Mouse (Mus musculus) heart, embryonic 14.5 days (tissue): Measurements from ENCODE around the gene Cpt1a. TPM values are rescaled to one million over a fixed set of nuclear protein-coding genes. Genes with fewer than 3 reads are reported as not detected.

Source experiments
- ATAC-seq: fragments of 200-750 bp; cut with Nextera tagmentation; 2 replicates; pipeline ENCODE4 v1.8.0; 2017; ENCODE audit warnings: low read depth, moderate TSS enrichment; ENCODE audit not compliant: insufficient number of reproducible peaks, insufficient read depth, low FRiP score
- H3K27ac ChIP-seq, 2 experiments: fragments of 200-500 bp in 1 of 2; fragments of 300-500 bp in 1 of 2; sonication (generic) in 1 of 2; replicated peaks in 1 of 2; 2 replicates each; pipeline ENCODE4 v1.5.1; 2012 to 2014; ENCODE audit warnings: low read depth in 2 of 2, low read length in 2 of 2, control low read depth in 1 of 2, mild to moderate bottlenecking in 1 of 2, mixed read lengths in 1 of 2; ENCODE audit not compliant: control insufficient read depth in 1 of 2, insufficient read depth in 1 of 2
- H3K27me3 ChIP-seq: fragments of 300-500 bp; sonication (generic); 2 replicates; pipeline ENCODE4 v1.6.1; 2014; ENCODE audit warnings: mild to moderate bottlenecking, low read length, control low read depth; ENCODE audit not compliant: control insufficient read depth, insufficient read depth
- H3K36me3 ChIP-seq: fragments of 300-500 bp; sonication (generic); 2 replicates; pipeline ENCODE4 v1.6.1; 2014; ENCODE audit warnings: mild to moderate bottlenecking, control low read depth, low read length, mixed read lengths; ENCODE audit not compliant: control insufficient read depth, insufficient read depth
- H3K4me1 ChIP-seq, 2 experiments: fragments of 200-500 bp in 1 of 2; fragments of 300-500 bp in 1 of 2; sonication (generic) in 1 of 2; 2 replicates each; pipeline ENCODE4 v1.6.1; 2012 to 2014; ENCODE audit warnings: low read length in 2 of 2, control low read depth in 1 of 2, mixed read lengths in 1 of 2; ENCODE audit not compliant: control insufficient read depth in 2 of 2, insufficient read depth in 2 of 2
- H3K4me2 ChIP-seq: fragments of 300-500 bp; sonication (generic); 2 replicates; pipeline ENCODE4 v1.6.1; 2014; ENCODE audit warnings: mild to moderate bottlenecking, low read length
- H3K4me3 ChIP-seq, 2 experiments: fragments of 200-500 bp in 1 of 2; fragments of 300-500 bp in 1 of 2; sonication (generic) in 1 of 2; 2 replicates each; pipeline ENCODE4 v1.5.1; 2012 to 2014; ENCODE audit warnings: low read length in 2 of 2, mild to moderate bottlenecking in 2 of 2, control low read depth in 1 of 2, low read depth in 1 of 2, moderate library complexity in 1 of 2; ENCODE audit not compliant: control insufficient read depth in 1 of 2, insufficient read depth in 1 of 2
- H3K9ac ChIP-seq: fragments of 300-500 bp; sonication (generic); 2 replicates; pipeline ENCODE4 v1.6.1; 2014; ENCODE audit warnings: mild to moderate bottlenecking, low read length
- H3K9me3 ChIP-seq: fragments of 300-500 bp; sonication (generic); 2 replicates; pipeline ENCODE4 v1.6.1; 2016; ENCODE audit warnings: low read length, control low read depth; ENCODE audit not compliant: control insufficient read depth
- WGBS: fragments of 180-500 bp; shearing (Covaris S2); extraction: QIAGEN DNeasy Blood & Tissue Kit; methylation state at CpG from one replicate; pipeline ENCODE4 v1.1.7; 2014; 5-methylcytosine and 5-hydroxymethylcytosine counted together
- polyA plus RNA-seq: library from polyadenylated mRNA; unstranded; fragments of >200 nt; fragmentation: Nextera tagmentation; extraction: Ambion mirVana; gene quantifications from 2 replicates; pipeline ENCODE4 v1.2.1, GENCODE M21; 2014

Gene Cpt1a
- polyA plus RNA-seq, 1 experiment from 2014 or later, result 29.2 TPM

GRCm38 (mm10) chr19:3414268-3414733 lies 92.2 kb downstream of the Cpt1a start, which contains the start of gene Gal:
Gene Gal, minus strand, starts transcription at chr19:3414544.
- Histone ChIP-seq H3K27ac (no peak within 1 kb of the TSS), H3K27me3 (peaks cover 46% of the 10 kb centered on the region), H3K4me1 (peaks cover 2 to 4% of the 10 kb centered on the region in 2 experiments; a peak in 3 of 4 replicates), H3K4me3 (peak within 1 kb of the TSS; percentile 29 to 34), H3K9ac (peak within 1 kb of the TSS; percentile 48), H3K4me2 (peak within 1 kb of the TSS; percentile 72), H3K36me3 (no peaks in the 10 kb centered on the region), H3K9me3 (no peaks in the 10 kb centered on the region)
- ATAC-seq, result 0 out of 2 replicates have a peak, but pooled peaks have one; percentile 13
- 3% methylated on average over 37 of the region's 37 CpGs for WGBS

- 52% methylated on average over 5 of the region's 5 CpGs for whole genome bisulfite sequencing
- Histone ChIP-seq H3K36me3 (no peaks in the 10 kb centered on the region), H3K9me3 (no peaks in the 10 kb centered on the region), H3K27ac (no peak overlapping the region), H3K4me1 (peaks cover 2 to 4% of the 10 kb centered on the region in 2 experiments; a peak in 3 of 4 replicates), H3K27me3 (peaks cover 22% of the 10 kb centered on the region), H3K4me2 (no peak overlapping the region), H3K9ac (no peak overlapping the region), H3K4me3 (no peak overlapping the region)
- ATAC-seq, result no peak
These were observed 97.1 kb downstream of the Cpt1a start for GRCm38 (mm10) chr19:3419251-3419650.

- WGBS, result 76% methylated on average over 6 of the region's 6 CpGs
- no peaks in the 10 kb centered on the region; a peak in 1 of 4 replicates for H3K4me1 ChIP-seq
- H3K27ac ChIP-seq, result no peak overlapping the region
- H3K4me3 ChIP-seq, result no peak overlapping the region
- H3K27me3 ChIP-seq, result no peaks in the 10 kb centered on the region
- no peak overlapping the region for H3K4me2 ChIP-seq
- no peak overlapping the region for H3K9ac ChIP-seq
- no peaks in the 10 kb centered on the region for H3K9me3 ChIP-seq
- ATAC-seq, result no peak
- no peaks in the 10 kb centered on the region for H3K36me3 ChIP-seq
These were observed 100.4 kb downstream of the Cpt1a start for GRCm38 (mm10) chr19:3422488-3422887.

- H3K9me3 ChIP-seq, result no peaks in the 10 kb centered on the region
- H3K4me2 ChIP-seq, result no peak overlapping the region
- 63% methylated on average over 4 of the region's 4 CpGs for WGBS
- no peak for ATAC-seq
- H3K9ac ChIP-seq, result no peak overlapping the region
- H3K4me1 ChIP-seq, result no peaks in the 10 kb centered on the region; a peak in 1 of 4 replicates
- no peak overlapping the region for H3K27ac ChIP-seq
- no peaks in the 10 kb centered on the region for H3K27me3 ChIP-seq
- H3K36me3 ChIP-seq, result no peaks in the 10 kb centered on the region
- no peak overlapping the region for H3K4me3 ChIP-seq
These were observed 100.8 kb downstream of the Cpt1a start for GRCm38 (mm10) chr19:3422981-3423380.

- Histone ChIP-seq H3K9ac (no peak overlapping the region), H3K4me2 (no peak overlapping the region), H3K9me3 (no peaks in the 10 kb centered on the region), H3K4me1 (no peaks in the 10 kb centered on the region; a peak in 1 of 4 replicates), H3K27ac (no peak overlapping the region), H3K36me3 (no peaks in the 10 kb centered on the region), H3K4me3 (no peak overlapping the region), H3K27me3 (no peaks in the 10 kb centered on the region)
- ATAC-seq, result no peak
- 70% methylated on average over 2 of the region's 2 CpGs for WGBS
These were observed 102.1 kb downstream of the Cpt1a start for GRCm38 (mm10) chr19:3424214-3424613.

- ATAC-seq, result no peak
- no peaks in the 10 kb centered on the region for H3K36me3 ChIP-seq
- H3K9ac ChIP-seq, result no peak overlapping the region
- no peak overlapping the region for H3K4me3 ChIP-seq
- no peaks in the 10 kb centered on the region for H3K27me3 ChIP-seq
- WGBS, result 82% methylated on average over 15 of the region's 15 CpGs
- H3K27ac ChIP-seq, result no peak overlapping the region
- H3K9me3 ChIP-seq, result no peaks in the 10 kb centered on the region
- no peaks in the 10 kb centered on the region for H3K4me1 ChIP-seq
- no peak overlapping the region for H3K4me2 ChIP-seq
These were observed 106.1 kb downstream of the Cpt1a start for GRCm38 (mm10) chr19:3428057-3428830.

GRCm38 (mm10) chr19:3429156-3429816 lies 107.2 kb downstream of the Cpt1a start:
- no peak for ATAC-seq
- Histone ChIP-seq H3K27me3 (no peaks in the 10 kb centered on the region), H3K27ac (no peak overlapping the region), H3K36me3 (no peaks in the 10 kb centered on the region), H3K4me1 (no peaks in the 10 kb centered on the region), H3K9ac (no peak overlapping the region), H3K4me2 (no peak overlapping the region), H3K9me3 (no peaks in the 10 kb centered on the region), H3K4me3 (no peak overlapping the region)
- WGBS, result 61% methylated on average over 7 of the region's 7 CpGs
